Mouse (Mus musculus): ENCODE measurements at regions not wholly inside any gene's neighbourhood (a gene's known extent, or its start where the extent isn't known, plus 50 kb on each side); places are given as distances from the start of the nearest gene placed in this dataset.

DNA sequence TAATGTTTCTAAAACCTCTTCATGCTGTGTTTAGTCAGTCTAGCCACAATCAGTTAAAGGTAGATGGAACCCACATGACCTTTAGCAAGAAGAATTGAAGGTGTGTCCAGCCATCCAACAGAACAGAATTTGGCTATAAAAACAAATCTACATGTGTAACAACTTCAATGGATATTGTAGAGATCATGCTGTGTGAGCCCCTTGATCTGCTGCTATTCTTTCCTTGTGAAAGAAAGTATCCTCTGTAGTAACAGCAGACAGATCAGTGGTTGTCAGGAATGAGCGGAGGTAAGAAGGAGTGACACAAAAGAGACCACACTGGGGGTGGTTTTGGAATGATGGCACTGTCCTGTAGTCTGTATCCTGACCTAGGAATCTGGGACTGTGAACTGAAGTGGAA lies 156.3 kb downstream of the Gm12728 start:
- H3K4me1 ChIP-seq (ENCODE audit: control insufficient read depth, insufficient read depth, low read length) = no peaks in the 10 kb centered on the region
- ATAC-seq (ENCODE audit: low read depth) = no peak
- 53% methylated on average over 1 of the region's 1 CpGs for WGBS

DNA sequence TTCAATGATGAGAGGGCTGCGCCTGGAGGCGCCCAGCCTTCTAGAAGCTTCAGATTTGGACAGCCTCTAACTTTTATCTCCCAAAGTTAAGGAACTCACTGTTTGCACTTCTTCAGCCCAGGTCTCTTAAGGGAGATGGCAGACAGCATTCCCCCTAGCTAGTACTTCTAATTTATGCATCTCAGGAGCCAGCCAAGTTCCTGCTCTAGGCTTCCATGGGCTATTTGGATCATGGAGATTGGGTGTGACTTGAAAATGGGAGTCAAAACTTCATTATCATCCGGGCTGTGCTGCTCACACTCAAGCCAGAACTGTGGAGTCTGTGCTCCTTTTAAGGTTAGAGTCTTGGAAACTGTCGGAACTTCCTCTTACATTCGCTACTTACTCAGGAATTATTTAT lies 158.7 kb downstream of the Gm12728 start:
- Histone ChIP-seq H3K4me3 (ENCODE audit: low read depth, low read length) (no peak overlapping the region), H3K4me1 (ENCODE audit: control insufficient read depth, insufficient read depth, low read length) (no peaks in the 10 kb centered on the region), H3K4me2 (ENCODE audit: low read depth, low read length) (no peak overlapping the region), H3K9me3 (ENCODE audit: control insufficient read depth, low read length) (no peaks in the 10 kb centered on the region), H3K27me3 (ENCODE audit: control insufficient read depth, insufficient read depth, low read length) (no peaks in the 10 kb centered on the region), H3K9ac (replicated peaks; ENCODE audit: low read depth, low read length) (no peak overlapping the region), H3K36me3 (ENCODE audit: control insufficient read depth, insufficient read depth, low read length) (no peaks in the 10 kb centered on the region), H3K27ac (ENCODE audit: low read depth, low read length) (no peak overlapping the region)
- ATAC-seq (ENCODE audit: low read depth) = no peak
- WGBS = 88% methylated on average over 5 of the region's 5 CpGs

More for the DNA sequence above, 156.3 kb downstream of the Gm12728 start:
- Histone ChIP-seq H3K4me3 (ENCODE audit: low read depth, low read length) (no peak overlapping the region), H3K4me2 (ENCODE audit: low read depth, low read length) (no peak overlapping the region), H3K27me3 (ENCODE audit: control insufficient read depth, insufficient read depth, low read length) (no peaks in the 10 kb centered on the region), H3K9me3 (ENCODE audit: control insufficient read depth, low read length) (no peaks in the 10 kb centered on the region), H3K27ac (ENCODE audit: low read depth, low read length) (no peak overlapping the region), H3K9ac (replicated peaks; ENCODE audit: low read depth, low read length) (no peak overlapping the region), H3K36me3 (ENCODE audit: control insufficient read depth, insufficient read depth, low read length) (no peaks in the 10 kb centered on the region)

- ATAC-seq (ENCODE audit: low read depth) = no peak
- 80% methylated on average over 3 of the region's 3 CpGs for WGBS
Observed at GRCm38 (mm10) chr4:105952406-105952805, 162.7 kb downstream of the Gm12728 start.

DNA sequence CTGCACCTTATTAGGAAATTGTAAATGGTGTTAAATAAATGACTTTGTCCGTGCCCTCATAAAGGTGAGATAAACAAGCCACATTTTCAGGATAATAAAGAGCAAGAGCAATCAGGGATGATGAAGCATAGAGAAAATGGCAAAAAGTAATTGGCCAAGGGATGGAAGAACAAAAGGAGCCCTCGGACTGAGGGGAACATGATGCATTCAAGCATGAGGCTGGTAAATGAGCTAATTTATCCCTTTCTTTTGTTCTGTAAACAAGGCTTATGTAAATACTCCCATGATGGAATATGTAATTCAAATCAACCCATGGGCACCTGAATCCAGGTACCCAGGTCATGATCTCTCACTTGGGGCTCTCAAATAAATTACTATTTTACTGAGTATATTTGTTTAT lies 166.8 kb downstream of the Gm12728 start:
- no peaks in the 10 kb centered on the region for H3K4me1 ChIP-seq (ENCODE audit: control insufficient read depth, insufficient read depth, low read length)
- no peak overlapping the region for H3K4me2 ChIP-seq (ENCODE audit: low read depth, low read length)
- H3K4me3 ChIP-seq (ENCODE audit: low read depth, low read length) = no peak overlapping the region
- H3K36me3 ChIP-seq (ENCODE audit: control insufficient read depth, insufficient read depth, low read length) = no peaks in the 10 kb centered on the region
- 43% methylated on average over 2 of the region's 2 CpGs for WGBS
- H3K27me3 ChIP-seq (ENCODE audit: control insufficient read depth, insufficient read depth, low read length) = no peaks in the 10 kb centered on the region
- H3K9ac ChIP-seq (replicated peaks; ENCODE audit: low read depth, low read length) = no peak overlapping the region
- no peaks in the 10 kb centered on the region for H3K9me3 ChIP-seq (ENCODE audit: control insufficient read depth, low read length)
- H3K27ac ChIP-seq (ENCODE audit: low read depth, low read length) = no peak overlapping the region
- ATAC-seq (ENCODE audit: low read depth) = no peak

More at GRCm38 (mm10) chr4:105952406-105952805, 162.7 kb downstream of the Gm12728 start:
- Histone ChIP-seq H3K4me2 (ENCODE audit: low read depth, low read length) (no peak overlapping the region), H3K4me1 (ENCODE audit: control insufficient read depth, insufficient read depth, low read length) (no peaks in the 10 kb centered on the region), H3K27me3 (ENCODE audit: control insufficient read depth, insufficient read depth, low read length) (no peaks in the 10 kb centered on the region), H3K4me3 (ENCODE audit: low read depth, low read length) (no peak overlapping the region), H3K27ac (ENCODE audit: low read depth, low read length) (no peak overlapping the region), H3K36me3 (ENCODE audit: control insufficient read depth, insufficient read depth, low read length) (no peaks in the 10 kb centered on the region), H3K9me3 (ENCODE audit: control insufficient read depth, low read length) (no peaks in the 10 kb centered on the region), H3K9ac (replicated peaks; ENCODE audit: low read depth, low read length) (no peak overlapping the region)

DNA sequence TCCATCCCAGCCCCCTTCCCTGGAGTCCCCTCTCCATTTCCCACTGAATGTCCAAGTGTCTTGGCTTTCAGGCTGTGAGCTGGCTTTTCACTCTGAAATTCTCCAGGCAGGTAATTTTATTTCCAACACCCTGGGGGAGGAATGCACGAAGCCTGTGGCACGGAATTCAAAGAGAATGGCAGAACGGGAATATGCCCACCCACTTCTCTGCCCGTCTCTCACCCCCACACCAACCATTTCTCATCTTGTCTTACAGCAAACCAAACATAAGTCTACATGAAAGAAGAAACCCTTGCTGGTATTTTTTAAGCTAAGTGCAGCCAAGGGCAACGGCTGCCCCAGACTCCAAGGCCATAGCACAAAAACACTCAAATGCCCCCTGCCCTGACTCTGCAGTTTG lies 168.7 kb downstream of the Gm12728 start:
- H3K4me2 ChIP-seq (ENCODE audit: low read depth, low read length) = no peak overlapping the region
- no peaks in the 10 kb centered on the region for H3K4me1 ChIP-seq (ENCODE audit: control insufficient read depth, insufficient read depth, low read length)
- no peak overlapping the region for H3K27ac ChIP-seq (ENCODE audit: low read depth, low read length)
- H3K27me3 ChIP-seq (ENCODE audit: control insufficient read depth, insufficient read depth, low read length) = no peaks in the 10 kb centered on the region
- no peaks in the 10 kb centered on the region for H3K9me3 ChIP-seq (ENCODE audit: control insufficient read depth, low read length)
- 75% methylated on average over 5 of the region's 5 CpGs for WGBS
- no peaks in the 10 kb centered on the region for H3K36me3 ChIP-seq (ENCODE audit: control insufficient read depth, insufficient read depth, low read length)
- H3K4me3 ChIP-seq (ENCODE audit: low read depth, low read length) = no peak overlapping the region
- no peak overlapping the region for H3K9ac ChIP-seq (replicated peaks; ENCODE audit: low read depth, low read length)
- ATAC-seq (ENCODE audit: low read depth) = no peak

- no peaks in the 10 kb centered on the region for H3K27me3 ChIP-seq (ENCODE audit: control insufficient read depth, insufficient read depth, low read length)
- no peaks in the 10 kb centered on the region for H3K9me3 ChIP-seq (ENCODE audit: control insufficient read depth, low read length)
- ATAC-seq (ENCODE audit: low read depth) = no peak
- H3K9ac ChIP-seq (replicated peaks; ENCODE audit: low read depth, low read length) = no peak overlapping the region
- no peak overlapping the region for H3K27ac ChIP-seq (ENCODE audit: low read depth, low read length)
- no peaks in the 10 kb centered on the region for H3K36me3 ChIP-seq (ENCODE audit: control insufficient read depth, insufficient read depth, low read length)
- H3K4me2 ChIP-seq (ENCODE audit: low read depth, low read length) = no peak overlapping the region
- no peaks in the 10 kb centered on the region for H3K4me1 ChIP-seq (ENCODE audit: control insufficient read depth, insufficient read depth, low read length)
- 72% methylated on average over 8 of the region's 8 CpGs for WGBS
- H3K4me3 ChIP-seq (ENCODE audit: low read depth, low read length) = no peak overlapping the region
Observed at GRCm38 (mm10) chr4:105961686-105962360, 172.2 kb downstream of the Gm12728 start.

DNA sequence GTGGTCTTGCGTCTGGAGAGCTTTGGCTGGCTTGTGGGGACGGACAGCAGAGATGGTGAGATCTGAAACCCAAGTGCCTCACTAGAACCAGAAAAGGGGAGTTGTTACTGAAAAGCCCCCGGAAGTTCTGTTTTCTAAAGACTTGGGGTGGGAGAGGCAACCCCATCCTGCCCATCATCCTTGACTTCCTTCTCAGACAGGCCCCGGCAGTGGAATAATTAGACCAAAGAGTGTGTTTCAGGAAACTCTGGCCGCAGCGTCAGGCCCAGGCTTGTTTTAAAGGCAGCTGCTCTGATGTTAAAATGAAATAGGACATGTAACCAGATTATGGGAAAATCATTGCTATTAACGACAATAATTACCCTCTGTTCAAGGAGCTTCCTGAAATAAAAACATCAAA lies 172.9 kb downstream of the Gm12728 start:
- Histone ChIP-seq H3K9ac (replicated peaks; ENCODE audit: low read depth, low read length) (no peak overlapping the region), H3K4me2 (ENCODE audit: low read depth, low read length) (no peak overlapping the region), H3K27me3 (ENCODE audit: control insufficient read depth, insufficient read depth, low read length) (no peaks in the 10 kb centered on the region), H3K4me3 (ENCODE audit: low read depth, low read length) (no peak overlapping the region), H3K27ac (ENCODE audit: low read depth, low read length) (no peak overlapping the region), H3K36me3 (ENCODE audit: control insufficient read depth, insufficient read depth, low read length) (no peaks in the 10 kb centered on the region), H3K4me1 (ENCODE audit: control insufficient read depth, insufficient read depth, low read length) (no peaks in the 10 kb centered on the region), H3K9me3 (ENCODE audit: control insufficient read depth, low read length) (no peaks in the 10 kb centered on the region)
- 58% methylated on average over 7 of the region's 7 CpGs for WGBS
- ATAC-seq (ENCODE audit: low read depth) = no peak

- Histone ChIP-seq H3K36me3 (ENCODE audit: control insufficient read depth, insufficient read depth, low read length) (no peaks in the 10 kb centered on the region), H3K27ac (ENCODE audit: low read depth, low read length) (no peak overlapping the region), H3K4me3 (ENCODE audit: low read depth, low read length) (no peak overlapping the region), H3K27me3 (ENCODE audit: control insufficient read depth, insufficient read depth, low read length) (no peaks in the 10 kb centered on the region), H3K4me2 (ENCODE audit: low read depth, low read length) (no peak overlapping the region), H3K9me3 (ENCODE audit: control insufficient read depth, low read length) (no peaks in the 10 kb centered on the region), H3K9ac (replicated peaks; ENCODE audit: low read depth, low read length) (no peak overlapping the region), H3K4me1 (ENCODE audit: control insufficient read depth, insufficient read depth, low read length) (no peaks in the 10 kb centered on the region)
- ATAC-seq (ENCODE audit: low read depth) = no peak
- WGBS = 56% methylated on average over 4 of the region's 4 CpGs
Observed at GRCm38 (mm10) chr4:105968324-105968723, 178.7 kb downstream of the Gm12728 start.

GRCm38 (mm10) chr4:105969628-105970027 lies 180.0 kb downstream of the Gm12728 start:
- Histone ChIP-seq H3K4me2 (ENCODE audit: low read depth, low read length) (no peak overlapping the region), H3K4me3 (ENCODE audit: low read depth, low read length) (no peak overlapping the region), H3K9ac (replicated peaks; ENCODE audit: low read depth, low read length) (no peak overlapping the region), H3K27ac (ENCODE audit: low read depth, low read length) (no peak overlapping the region), H3K4me1 (ENCODE audit: control insufficient read depth, insufficient read depth, low read length) (no peaks in the 10 kb centered on the region), H3K27me3 (ENCODE audit: control insufficient read depth, insufficient read depth, low read length) (no peaks in the 10 kb centered on the region), H3K36me3 (ENCODE audit: control insufficient read depth, insufficient read depth, low read length) (no peaks in the 10 kb centered on the region), H3K9me3 (ENCODE audit: control insufficient read depth, low read length) (no peaks in the 10 kb centered on the region)
- WGBS = 19% methylated on average over 2 of the region's 2 CpGs
- ATAC-seq (ENCODE audit: low read depth) = no peak

Measured in neural tube, embryonic 14.5 days (tissue).